Mouse (Mus musculus): ENCODE data around the gene Slc44a5. TPM values are rescaled to one million over a fixed set of nuclear protein-coding genes. Genes with fewer than 3 reads are reported as not detected.
A peak's percentile ranks its signal among the peaks of the same experiment; 100 is the strongest.

Slc44a5 gene
- 0.09 and 0.12 TPM in 2 replicates for polyA plus RNA-seq (2012; rRNA removed)

- no peak for DNase-seq (ENCODE audit: low spot score)
These were observed at the start of gene Slc44a5 for GRCm38 (mm10) chr3:153973171-153973948. TSS of gene Slc44a5 (plus strand) at chr3:153973436.

- DNase-seq (ENCODE audit: low spot score) = no peak
These were observed 46.9 kb upstream of the Slc44a5 start for GRCm38 (mm10) chr3:153926333-153926732.

- no peak for DNase-seq (ENCODE audit: low spot score)
These were observed 43.7 kb upstream of the Slc44a5 start for GRCm38 (mm10) chr3:153929526-153929925.

GRCm38 (mm10) chr3:153932461-153932860, 40.8 kb upstream of the Slc44a5 start:
- DNase-seq (ENCODE audit: low spot score) = no peak

- DNase-seq (ENCODE audit: low spot score) = no peak
These were observed 37.4 kb upstream of the Slc44a5 start for GRCm38 (mm10) chr3:153935878-153936277.

GRCm38 (mm10) chr3:153937116-153937810, 36.0 kb upstream of the Slc44a5 start:
- DNase-seq (ENCODE audit: low spot score) = no peak

- DNase-seq (ENCODE audit: low spot score) = no peak
These were observed 33.2 kb upstream of the Slc44a5 start for GRCm38 (mm10) chr3:153940021-153940420.

- no peak for DNase-seq (ENCODE audit: low spot score)
These were observed 32.8 kb upstream of the Slc44a5 start for GRCm38 (mm10) chr3:153940486-153940885.

- no peak for DNase-seq (ENCODE audit: low spot score)
These were observed 31.6 kb upstream of the Slc44a5 start for GRCm38 (mm10) chr3:153941613-153942012.

- no peak for DNase-seq (ENCODE audit: low spot score)
These were observed 30.1 kb upstream of the Slc44a5 start for GRCm38 (mm10) chr3:153943003-153943640.

- no peak for DNase-seq (ENCODE audit: low spot score)
These were observed 29.3 kb upstream of the Slc44a5 start for GRCm38 (mm10) chr3:153943901-153944334.

GRCm38 (mm10) chr3:153944335-153944990, 28.8 kb upstream of the Slc44a5 start, which contains the start of gene Acadm:
TSS of gene Acadm (minus strand) at chr3:153944632.
- DNase-seq (ENCODE audit: low spot score) = peak; percentile 94

GRCm38 (mm10) chr3:153947271-153947670, 26.0 kb upstream of the Slc44a5 start:
- no peak for DNase-seq (ENCODE audit: low spot score)

GRCm38 (mm10) chr3:153948176-153948575, 25.1 kb upstream of the Slc44a5 start:
- DNase-seq (ENCODE audit: low spot score) = no peak

- DNase-seq (ENCODE audit: low spot score) = no peak
These were observed 15.3 kb upstream of the Slc44a5 start for GRCm38 (mm10) chr3:153957916-153958315.

- no peak for DNase-seq (ENCODE audit: low spot score)
These were observed 14.1 kb upstream of the Slc44a5 start for GRCm38 (mm10) chr3:153959035-153959730.

- no peak for DNase-seq (ENCODE audit: low spot score)
These were observed 13.5 kb upstream of the Slc44a5 start for GRCm38 (mm10) chr3:153959731-153960207.

- no peak for DNase-seq (ENCODE audit: low spot score)
These were observed 12.4 kb upstream of the Slc44a5 start for GRCm38 (mm10) chr3:153960884-153961283.

GRCm38 (mm10) chr3:153961632-153962389, 11.4 kb upstream of the Slc44a5 start:
- no peak for DNase-seq (ENCODE audit: low spot score)

- no peak for DNase-seq (ENCODE audit: low spot score)
These were observed 5.8 kb upstream of the Slc44a5 start for GRCm38 (mm10) chr3:153967447-153967846.

Measured in urinary bladder, adult 2 months (tissue).